Mouse (Mus musculus) CH12.LX (cell line): Measurements from ENCODE around the gene Fau. TPM values are rescaled to one million over a fixed set of nuclear protein-coding genes. Genes with fewer than 3 reads are reported as not detected.

Experiments
- DNase-seq: peaks from one replicate; pipeline ENCODE4 v3.0.0-alpha.2; 2013; ENCODE audit errors: extremely low read depth
- H3K27ac ChIP-seq: 2 replicates; pipeline ENCODE4 v1.5.1; 2012; ENCODE audit warnings: low read depth, mild to moderate bottlenecking, control low read depth, moderate library complexity; ENCODE audit not compliant: insufficient read depth
- H3K27me3 ChIP-seq: replicated peaks from 2 replicates; pipeline ENCODE3; 2012; ENCODE audit warnings: inconsistent platforms
- H3K36me3 ChIP-seq, 2 experiments: replicated peaks in 1 of 2; 2 replicates each; pipeline versions ENCODE3 to v1.6.1; 2012; ENCODE audit warnings: inconsistent platforms in 1 of 2, low read length in 1 of 2, mild to moderate bottlenecking in 1 of 2, mixed read lengths in 1 of 2, moderate library complexity in 1 of 2; ENCODE audit not compliant: control insufficient read depth in 1 of 2, insufficient read depth in 1 of 2
- H3K4me1 ChIP-seq, 2 experiments: 2 replicates each; pipeline ENCODE4 v1.6.1; 2012; ENCODE audit warnings: inconsistent platforms in 1 of 2, moderate library complexity in 1 of 2; ENCODE audit not compliant: insufficient read depth in 2 of 2, control insufficient read depth in 1 of 2
- H3K4me2 ChIP-seq: 2 replicates; pipeline ENCODE4 v1.6.1; 2012; ENCODE audit warnings: low read depth, mild to moderate bottlenecking, control low read depth; ENCODE audit not compliant: poor library complexity, insufficient read depth, severe bottlenecking
- H3K4me3 ChIP-seq, 3 experiments: fragments of 150-350 bp in 1 of 3; sonication (generic) in 1 of 3; replicated peaks in 1 of 3; 2 replicates each; pipeline versions ENCODE3 to v1.5.1; 2011 to 2012; ENCODE audit warnings: low read depth in 2 of 3, low read length in 2 of 3, mild to moderate bottlenecking in 2 of 3, moderate library complexity in 2 of 3, control low read depth in 1 of 3, improper control_type of control experiment in 1 of 3, inconsistent platforms in 1 of 3, mixed read lengths in 1 of 3; ENCODE audit not compliant: poor library complexity in 1 of 3
- H3K79me2 ChIP-seq: replicated peaks from 2 replicates; pipeline ENCODE4 v1.6.1; 2012; ENCODE audit warnings: mild to moderate bottlenecking, moderate library complexity; ENCODE audit not compliant: control insufficient read depth, poor library complexity, insufficient read depth, severe bottlenecking; ENCODE audit errors: extremely low read depth
- H3K9ac ChIP-seq: 2 replicates; pipeline ENCODE4 v1.6.1; 2012; ENCODE audit warnings: low read depth, mild to moderate bottlenecking, control low read depth, moderate library complexity; ENCODE audit not compliant: insufficient read depth
- H3K9me3 ChIP-seq: replicated peaks from 2 replicates; pipeline ENCODE3; 2012; ENCODE audit warnings: low read length, inconsistent platforms, mixed read lengths
- CHD2 ChIP-seq: IDR thresholded peaks from 2 replicates; pipeline ENCODE4 v1.6.1; 2011; ENCODE audit warnings: low read length, improper control_type of control experiment
- CTCF ChIP-seq, 2 experiments: IDR thresholded peaks in 1 of 2; conservative IDR thresholded peaks in 1 of 2; 2 replicates each; pipeline ENCODE4 v1.5.1; 2011 to 2012; ENCODE audit warnings: low read depth in 2 of 2, low read length in 2 of 2, improper control_type of control experiment in 1 of 2, inconsistent platforms in 1 of 2, mild to moderate bottlenecking in 1 of 2, moderate library complexity in 1 of 2
- E2F4 ChIP-seq: IDR thresholded peaks from 2 replicates; pipeline ENCODE4 v1.6.1; 2011; ENCODE audit warnings: low read depth, low read length, improper control_type of control experiment; ENCODE audit not compliant: insufficient replicate concordance
- ELF1 ChIP-seq: IDR thresholded peaks from 2 replicates; pipeline ENCODE4 v1.6.1; 2014; ENCODE audit warnings: low read depth, mild to moderate bottlenecking, inconsistent platforms, low read length, improper control_type of control experiment
- ETS1 ChIP-seq: conservative IDR thresholded peaks from 2 replicates; pipeline ENCODE4 v1.6.1; 2012; ENCODE audit warnings: low read depth, mild to moderate bottlenecking, inconsistent platforms, low read length, improper control_type of control experiment, moderate library complexity
- HCFC1 ChIP-seq: IDR thresholded peaks from 2 replicates; pipeline ENCODE4 v1.6.1; 2012; ENCODE audit warnings: low read depth, mild to moderate bottlenecking, inconsistent platforms, low read length, improper control_type of control experiment
- IRF4 ChIP-seq: IDR thresholded peaks from 2 replicates; pipeline ENCODE4 v1.6.1; 2014; ENCODE audit warnings: low read depth, mild to moderate bottlenecking, inconsistent platforms, low read length, improper control_type of control experiment
- JUN ChIP-seq: IDR thresholded peaks from 2 replicates; pipeline ENCODE4 v1.6.1; 2011; ENCODE audit warnings: low read depth, mild to moderate bottlenecking, low read length, improper control_type of control experiment, moderate library complexity; ENCODE audit not compliant: insufficient read depth
- JUND ChIP-seq: conservative IDR thresholded peaks from 2 replicates; pipeline ENCODE4 v1.6.1; 2011; ENCODE audit warnings: low read depth, low read length, improper control_type of control experiment
- KAT2A ChIP-seq: IDR thresholded peaks from 2 replicates; pipeline ENCODE4 v1.6.1; 2012; ENCODE audit warnings: low read length, improper control_type of control experiment, inconsistent platforms; ENCODE audit not compliant: insufficient replicate concordance
- MAFK ChIP-seq: IDR thresholded peaks from 2 replicates; pipeline ENCODE4 v1.6.1; 2011; ENCODE audit warnings: low read length, improper control_type of control experiment; ENCODE audit not compliant: insufficient replicate concordance
- MAX ChIP-seq: IDR thresholded peaks from 2 replicates; pipeline ENCODE4 v1.6.1; 2011; ENCODE audit warnings: low read length, improper control_type of control experiment
- MEF2A ChIP-seq: IDR thresholded peaks from 2 replicates; pipeline ENCODE4 v1.6.1; 2014; ENCODE audit warnings: low read depth, mild to moderate bottlenecking, inconsistent platforms, low read length, improper control_type of control experiment, borderline replicate concordance
- MXI1 ChIP-seq: IDR thresholded peaks from 2 replicates; pipeline ENCODE4 v1.6.1; 2011; ENCODE audit warnings: mild to moderate bottlenecking, low read depth, low read length, improper control_type of control experiment
- MYC ChIP-seq: IDR thresholded peaks from 2 replicates; pipeline ENCODE4 v1.6.1; 2011; ENCODE audit warnings: low read depth, mild to moderate bottlenecking, improper control_type of control experiment, low read length
- NELFE ChIP-seq: IDR thresholded peaks from 2 replicates; pipeline ENCODE4 v1.6.1; 2011; ENCODE audit warnings: low read depth, low read length, improper control_type of control experiment
- NRF1 ChIP-seq: IDR thresholded peaks from 2 replicates; pipeline ENCODE4 v1.6.1; 2014; ENCODE audit warnings: low read depth, mild to moderate bottlenecking, inconsistent platforms, low read length, improper control_type of control experiment, moderate library complexity
- PAX5 ChIP-seq: IDR thresholded peaks from 2 replicates; pipeline ENCODE4 v1.6.1; 2012; ENCODE audit warnings: low read length, inconsistent platforms, mixed read lengths
- POLR2A ChIP-seq: IDR thresholded peaks from 2 replicates; pipeline ENCODE4 v1.6.1; 2011; ENCODE audit warnings: low read depth, mild to moderate bottlenecking, improper control_type of control experiment, low read length
- RAD21 ChIP-seq: IDR thresholded peaks from 2 replicates; pipeline ENCODE4 v1.6.1; 2011; ENCODE audit warnings: low read depth, mild to moderate bottlenecking, low read length, improper control_type of control experiment, moderate library complexity
- SIN3A ChIP-seq: IDR thresholded peaks from 2 replicates; pipeline ENCODE4 v1.6.1; 2012; ENCODE audit warnings: low read length, improper control_type of control experiment, inconsistent platforms
- TBP ChIP-seq: conservative IDR thresholded peaks from 2 replicates; pipeline ENCODE4 v1.6.1; 2011; ENCODE audit warnings: low read depth, low read length, improper control_type of control experiment
- UBTF ChIP-seq: IDR thresholded peaks from 2 replicates; pipeline ENCODE4 v1.6.1; 2012; ENCODE audit warnings: low read depth, mild to moderate bottlenecking, inconsistent platforms, low read length, improper control_type of control experiment, moderate library complexity
- ZC3H11A ChIP-seq: IDR thresholded peaks from 2 replicates; pipeline ENCODE4 v1.6.1; 2012; ENCODE audit warnings: low read depth, mild to moderate bottlenecking, inconsistent platforms, low read length, improper control_type of control experiment
- ZNF384 ChIP-seq: IDR thresholded peaks from 2 replicates; pipeline ENCODE4 v1.6.1; 2012; ENCODE audit warnings: low read depth, low read length, improper control_type of control experiment, inconsistent platforms
- dilution Hi-C: fragments of 300-500 bp; cut with MboI; formaldehyde crosslinking; loops from 2 replicates; pipeline ENCODE4 v1.14.3; 2020; ENCODE audit warnings: low sequenced_read_pairs; ENCODE audit not compliant: extremely low pct_unique_long_range_greater_than_20kb, extremely low pct_ligation_motif_present
- in situ Hi-C: fragments of 300-500 bp; cut with MboI; formaldehyde crosslinking; loops from 3 replicates; pipeline ENCODE4 v1.14.3; 2019; ENCODE audit warnings: low sequenced_read_pairs, low pct_ligation_motif_present, low pct_unique_long_range_greater_than_20kb, mixed read lengths
- polyA plus RNA-seq: library from polyadenylated mRNA; unstranded; fragments of >175 nt; gene quantifications from 2 replicates; pipeline ENCODE4 v1.2.1, GENCODE M21; 2012; ENCODE audit warnings: low read depth; ENCODE audit not compliant: insufficient read length
- total RNA-seq, 2 experiments: library from RNA; depleted of rRNA; stranded (reverse); fragments of 300-350 nt in 1 of 2; fragments of >200 nt in 1 of 2; gene quantifications; 2 replicates each; pipeline ENCODE4 v1.2.3; 2012 to 2014

Fau gene
- total and polyA plus RNA-seq, 3 experiments, result 1,239 to 2,522 (median 2,403) TPM

GRCm38 (mm10) chr19:6061021-6061533, 3.4 kb downstream of the Fau start, which contains the start of gene Znhit2 (continued):
- peak; percentile 72; the same call in 1 of the 2 replicates for TF ChIP-seq KAT2A
- TF ChIP-seq TBP, result peak; percentile 76; the same call in 1 of the 2 replicates
- peak; percentile 58; the same call in 1 of the 2 replicates for TF ChIP-seq MYC
- TF ChIP-seq RAD21, result no peak
- TF ChIP-seq ETS1, result no peak
- TF ChIP-seq ELF1, result peak; percentile 91
- TF ChIP-seq NELFE, result peak; percentile 77
- TF ChIP-seq ZC3H11A, result no peak
- no peak for TF ChIP-seq PAX5
- peak; percentile 60; the same call in 1 of the 2 replicates for TF ChIP-seq MEF2A
- peak; percentile 81 for TF ChIP-seq HCFC1
- no peak for TF ChIP-seq CTCF (conservative IDR thresholded peaks at IDR 0.05 in 1 of 2, IDR thresholded peaks at IDR 0.05 in 1 of 2; ENCODE audit: low read depth in 2 of 2, low read length in 2 of 2)
- peak; percentile 51; the same call in 1 of the 2 replicates for TF ChIP-seq CHD2
- TF ChIP-seq NRF1, result peak; percentile 80
- TF ChIP-seq JUN, result no peak

- no peaks in the 10 kb centered on the region for H3K9me3 ChIP-seq
- peak; percentile 78 for DNase-seq
- peak overlapping the region; percentile 88 for H3K27ac ChIP-seq
- peak overlapping the region; percentile 94 to 98 (median 95) for H3K4me3 ChIP-seq
- dilution Hi-C loops, result no loop called here
- H3K4me1 ChIP-seq, result peaks cover 8 to 39% of the 10 kb centered on the region in 2 experiments
- H3K9ac ChIP-seq, result peak overlapping the region; percentile 78
- no peaks in the 10 kb centered on the region for H3K27me3 ChIP-seq
- no peak for TF ChIP-seq CTCF (conservative IDR thresholded peaks at IDR 0.05 in 1 of 2, IDR thresholded peaks at IDR 0.05 in 1 of 2; ENCODE audit: low read depth in 2 of 2, low read length in 2 of 2)
- TF ChIP-seq TBP, result peak; percentile 53; the same call in 1 of the 2 replicates
- TF ChIP-seq MYC, result no peak
- no peak for TF ChIP-seq MAX
- TF ChIP-seq ZNF384, result no peak
- peak; percentile 63 for TF ChIP-seq POLR2A
- TF ChIP-seq MAFK, result no peak
- no peak for TF ChIP-seq CHD2
- TF ChIP-seq JUN, result no peak
- TF ChIP-seq NELFE, result peak; percentile 50; the same call in 1 of the 2 replicates
- TF ChIP-seq IRF4, result no peak
- TF ChIP-seq E2F4, result no peak
- TF ChIP-seq JUND, result no peak
- TF ChIP-seq NRF1, result no peak
- TF ChIP-seq SIN3A, result no peak; the same call in 1 of the 2 replicates
- no peak for TF ChIP-seq UBTF
- no peak; the same call in 1 of the 2 replicates for TF ChIP-seq MXI1
- no peak for TF ChIP-seq PAX5
- peak; percentile 85 for TF ChIP-seq ELF1
- TF ChIP-seq, all 38 proteins: peak for 4
- Histone ChIP-seq H3K79me2 (peaks cover 28% of the 10 kb centered on the region), H3K36me3 (peaks cover 13 to 29% of the 10 kb centered on the region in 2 experiments), H3K4me2 (peak overlapping the region; percentile 41)
- in situ Hi-C loops, result loop anchor here (10.0 kb wide), 1 partner anchor 97 kb away; the partner anchor contains the start of gene Pola2
These were observed 4.1 kb downstream of the Fau start for GRCm38 (mm10) chr19:6061641-6062302.
